Mouse (Mus musculus) lung, embryonic 14.5 days (tissue): Measurements from ENCODE around the gene Gfod1. TPM values are rescaled to one million over a fixed set of nuclear protein-coding genes. Genes with fewer than 3 reads are reported as not detected.

Source experiments
- ATAC-seq: fragments of 200-750 bp; cut with Nextera tagmentation; 2 replicates; pipeline ENCODE4 v1.8.0; 2017; ENCODE audit warnings: mild to moderate bottlenecking, moderate TSS enrichment, moderate library complexity; ENCODE audit not compliant: insufficient read depth
- DNase-seq: peaks from one replicate; pipeline ENCODE4 v3.0.0-alpha.2; 2015
- H3K27ac ChIP-seq: fragments of 300-500 bp; sonication (generic); 2 replicates; pipeline ENCODE4 v1.5.1; 2014; ENCODE audit warnings: low read depth, mild to moderate bottlenecking, moderate library complexity
- H3K27me3 ChIP-seq: fragments of 300-500 bp; sonication (generic); 2 replicates; pipeline ENCODE4 v1.6.1; 2014; ENCODE audit warnings: low read length, control low read depth; ENCODE audit not compliant: insufficient read depth
- H3K36me3 ChIP-seq: fragments of 300-500 bp; sonication (generic); 2 replicates; pipeline ENCODE4 v1.6.1; 2014; ENCODE audit warnings: control low read depth; ENCODE audit not compliant: insufficient read depth
- H3K4me1 ChIP-seq: fragments of 300-500 bp; sonication (generic); 2 replicates; pipeline ENCODE4 v1.6.1; 2014; ENCODE audit warnings: antibody characterized with exemption, control low read depth; ENCODE audit not compliant: insufficient read depth
- H3K4me2 ChIP-seq: fragments of 300-500 bp; sonication (generic); 2 replicates; pipeline ENCODE4 v1.6.1; 2014; ENCODE audit warnings: mild to moderate bottlenecking
- H3K4me3 ChIP-seq: fragments of 300-500 bp; sonication (generic); 2 replicates; pipeline ENCODE4 v1.5.1; 2014; ENCODE audit warnings: low read depth, low read length
- H3K9ac ChIP-seq: fragments of 300-500 bp; sonication (generic); 2 replicates; pipeline ENCODE4 v1.6.1; 2014
- H3K9me3 ChIP-seq: fragments of 300-500 bp; sonication (generic); 2 replicates; pipeline ENCODE4 v1.6.1; 2016; ENCODE audit warnings: low read depth, low read length, control low read depth
- CTCF ChIP-seq: IDR thresholded peaks from 2 replicates; pipeline ENCODE4 v1.5.1; 2016; ENCODE audit warnings: antibody characterized with exemption, low read depth
- WGBS: fragments of 180-500 bp; shearing (Covaris S2); extraction: QIAGEN DNeasy Blood & Tissue Kit; methylation state at CpG from one replicate; pipeline ENCODE4 v1.1.7; 2014; 5-methylcytosine and 5-hydroxymethylcytosine counted together
- polyA plus RNA-seq: library from polyadenylated mRNA; unstranded; fragments of >200 nt; fragmentation: Nextera tagmentation; extraction: Ambion mirVana; gene quantifications from 2 replicates; pipeline ENCODE4 v1.2.1, GENCODE M21; 2014

Gfod1 gene
- polyA plus RNA-seq, 1 experiment from 2014 or later = 1.4 TPM

DNA sequence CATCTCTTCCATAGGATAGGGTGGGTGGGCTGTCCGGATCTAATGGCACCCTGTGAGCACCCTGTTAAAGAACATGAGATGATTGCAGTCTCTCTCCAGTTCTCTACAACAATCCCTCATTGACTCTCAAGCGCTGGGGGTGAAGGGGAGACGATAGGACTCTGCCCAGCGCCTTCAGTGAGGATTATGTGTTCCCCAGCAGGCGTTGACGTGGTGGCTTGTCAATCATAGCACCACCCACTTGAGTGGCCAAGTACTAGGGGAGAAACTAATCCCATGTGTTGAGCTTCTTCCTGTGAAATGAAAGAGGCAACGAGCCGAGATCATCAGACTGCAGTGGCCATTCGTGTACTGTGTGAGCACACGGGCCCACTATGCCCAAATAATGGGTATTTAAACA, 77.9 kb downstream of the Gfod1 start:
- Histone ChIP-seq H3K36me3 (no peaks in the 10 kb centered on the region), H3K9ac (no peak overlapping the region), H3K27ac (no peak overlapping the region), H3K9me3 (no peaks in the 10 kb centered on the region), H3K4me3 (no peak overlapping the region), H3K4me1 (peaks cover 21% of the 10 kb centered on the region), H3K27me3 (no peaks in the 10 kb centered on the region), H3K4me2 (no peak overlapping the region)
- WGBS = 78% methylated on average over 10 of the region's 10 CpGs
- TF ChIP-seq CTCF = no peak
- DNase-seq (no peak), ATAC-seq (no peak)

DNA sequence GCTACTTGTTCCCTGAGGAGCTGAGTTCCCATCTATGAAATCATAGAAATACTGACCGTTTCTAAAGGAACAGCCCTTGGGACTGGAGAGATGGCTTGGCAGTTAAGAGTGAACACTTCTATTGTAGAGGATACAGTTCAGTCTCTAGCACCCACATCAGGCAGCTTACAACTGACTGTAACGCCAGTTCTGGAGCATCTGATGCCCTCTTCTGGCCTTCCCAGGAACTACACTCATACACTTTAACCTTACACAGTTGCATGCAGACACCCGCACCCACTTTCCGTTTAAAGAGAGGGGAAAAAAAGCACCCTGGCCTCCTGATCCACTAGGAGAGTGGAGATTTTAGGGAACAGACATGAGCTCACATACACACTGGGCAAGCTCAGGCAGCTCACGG, 78.8 kb downstream of the Gfod1 start:
- no peaks in the 10 kb centered on the region for H3K27me3 ChIP-seq
- no peaks in the 10 kb centered on the region for H3K9me3 ChIP-seq
- WGBS = 71% methylated on average over 5 of the region's 5 CpGs
- no peak overlapping the region for H3K4me2 ChIP-seq
- ATAC-seq = no peak
- H3K4me3 ChIP-seq = no peak overlapping the region
- H3K27ac ChIP-seq = no peak overlapping the region
- no peaks in the 10 kb centered on the region for H3K36me3 ChIP-seq
- no peak for DNase-seq
- TF ChIP-seq CTCF = peak; percentile 54
- H3K9ac ChIP-seq = no peak overlapping the region
- peaks cover 12% of the 10 kb centered on the region; the same call in 1 of the 2 replicates for H3K4me1 ChIP-seq

DNA sequence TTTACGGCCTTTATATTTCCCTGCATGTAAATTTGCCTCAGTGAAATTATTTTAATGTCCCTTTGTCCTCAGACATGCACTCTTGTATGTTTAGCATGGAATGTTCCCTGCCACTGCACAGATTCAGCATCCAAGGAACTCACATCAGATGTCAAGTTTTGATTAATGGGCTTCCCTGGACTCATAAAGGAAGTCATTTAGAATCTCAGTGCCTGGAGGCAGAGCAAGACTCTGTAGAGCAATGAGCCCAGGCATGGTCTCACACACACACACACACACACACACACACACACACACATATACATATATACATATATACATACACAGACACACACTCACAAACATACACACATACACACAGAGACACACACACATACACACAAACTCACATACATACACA, 81.9 kb downstream of the Gfod1 start:
- Histone ChIP-seq H3K27me3 (no peaks in the 10 kb centered on the region), H3K4me3 (no peak overlapping the region), H3K36me3 (no peaks in the 10 kb centered on the region), H3K9ac (no peak overlapping the region), H3K27ac (no peak overlapping the region), H3K4me1 (0 out of 2 replicates have a peak, but pooled peaks cover 3% of the 10 kb centered on the region), H3K4me2 (no peak overlapping the region), H3K9me3 (no peaks in the 10 kb centered on the region)
- WGBS = 75% methylated on average over 1 of the region's 1 CpGs
- DNase-seq = no peak
- no peak for TF ChIP-seq CTCF
- ATAC-seq = no peak

DNA sequence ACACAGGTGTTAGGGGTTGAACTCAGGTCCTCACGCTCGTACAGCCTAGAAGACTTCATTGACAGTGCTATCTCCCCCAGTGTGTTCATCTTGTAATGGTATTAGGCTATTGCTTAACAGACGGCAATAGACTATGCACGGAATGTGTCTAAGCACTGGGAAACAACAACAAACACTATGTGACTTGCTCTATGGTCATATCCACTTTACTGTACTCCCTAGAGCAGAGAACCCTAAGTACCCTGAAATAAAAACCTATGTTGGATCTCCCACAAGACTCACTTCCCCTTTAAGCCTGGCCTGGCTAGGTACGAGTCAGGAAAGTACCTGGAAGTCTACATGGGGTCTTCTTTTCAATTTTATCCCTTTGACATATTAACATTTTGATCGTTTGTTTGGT, 82.7 kb downstream of the Gfod1 start:
- 82% methylated on average over 6 of the region's 6 CpGs for WGBS
- H3K4me2 ChIP-seq = no peak overlapping the region
- H3K9ac ChIP-seq = no peak overlapping the region
- no peak overlapping the region for H3K4me3 ChIP-seq
- no peaks in the 10 kb centered on the region for H3K9me3 ChIP-seq
- 0 out of 2 replicates have a peak, but pooled peaks cover 3% of the 10 kb centered on the region for H3K4me1 ChIP-seq
- DNase-seq = no peak
- H3K27me3 ChIP-seq = no peaks in the 10 kb centered on the region
- no peak for ATAC-seq
- H3K36me3 ChIP-seq = no peaks in the 10 kb centered on the region
- no peak for TF ChIP-seq CTCF
- no peak overlapping the region for H3K27ac ChIP-seq

DNA sequence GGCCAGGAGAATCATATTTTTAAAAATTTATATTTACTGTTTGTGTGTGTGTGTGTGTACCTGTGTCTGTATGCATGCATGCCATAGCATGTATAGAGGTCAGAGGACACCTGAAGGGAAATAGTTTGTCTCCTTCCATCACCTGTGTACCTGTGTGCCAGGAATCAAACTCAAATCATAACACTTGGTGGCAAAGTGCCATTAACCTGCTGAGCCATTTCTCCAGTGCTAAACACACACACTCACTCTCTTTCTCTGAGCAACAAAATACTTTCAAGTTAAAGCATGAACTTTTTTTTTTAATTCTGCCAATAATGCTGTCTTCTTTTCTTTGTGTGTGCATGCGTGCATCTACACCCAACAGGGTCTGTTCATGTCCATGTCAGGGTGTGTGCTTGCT, 83.3 kb downstream of the Gfod1 start:
- TF ChIP-seq CTCF = no peak
- no peaks in the 10 kb centered on the region for H3K27me3 ChIP-seq
- no peak overlapping the region for H3K4me3 ChIP-seq
- no peaks in the 10 kb centered on the region for H3K36me3 ChIP-seq
- WGBS = 78% methylated on average over 1 of the region's 1 CpGs
- H3K4me2 ChIP-seq = no peak overlapping the region
- H3K9me3 ChIP-seq = no peaks in the 10 kb centered on the region
- DNase-seq (no peak), ATAC-seq (no peak)
- 0 out of 2 replicates have a peak, but pooled peaks cover 3% of the 10 kb centered on the region for H3K4me1 ChIP-seq
- H3K9ac ChIP-seq = no peak overlapping the region
- no peak overlapping the region for H3K27ac ChIP-seq

DNA sequence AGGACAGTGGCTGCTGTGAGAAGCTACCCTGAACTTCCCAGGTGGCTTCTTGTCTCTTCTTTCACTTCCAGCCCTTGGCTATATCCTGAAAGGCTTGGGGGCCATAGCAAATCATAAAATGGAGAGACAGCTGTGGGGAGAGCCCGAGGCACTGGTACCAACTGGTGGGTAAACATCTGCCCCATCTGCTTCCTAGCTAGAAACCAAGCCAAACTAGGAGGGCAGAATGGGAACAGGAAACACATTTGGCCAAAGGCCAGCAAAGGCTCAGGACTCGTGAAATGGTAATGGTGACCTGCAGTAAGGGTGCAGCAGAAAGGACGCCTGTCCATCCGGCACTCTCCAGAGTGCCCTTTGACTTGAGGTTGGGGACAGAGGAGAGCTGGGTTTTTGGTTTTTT, 85.2 kb downstream of the Gfod1 start:
- H3K9ac ChIP-seq = no peak overlapping the region
- WGBS = 34% methylated on average over 4 of the region's 4 CpGs
- no peak for TF ChIP-seq CTCF
- H3K4me1 ChIP-seq = 0 out of 2 replicates have a peak, but pooled peaks cover 3% of the 10 kb centered on the region
- peak overlapping the region; percentile 31; the same call in 1 of the 2 replicates for H3K27ac ChIP-seq
- H3K27me3 ChIP-seq = no peaks in the 10 kb centered on the region
- H3K36me3 ChIP-seq = no peaks in the 10 kb centered on the region
- DNase-seq (peak; percentile 79), ATAC-seq (no peak)
- H3K4me2 ChIP-seq = no peak overlapping the region
- H3K4me3 ChIP-seq = no peak overlapping the region
- H3K9me3 ChIP-seq = no peaks in the 10 kb centered on the region

DNA sequence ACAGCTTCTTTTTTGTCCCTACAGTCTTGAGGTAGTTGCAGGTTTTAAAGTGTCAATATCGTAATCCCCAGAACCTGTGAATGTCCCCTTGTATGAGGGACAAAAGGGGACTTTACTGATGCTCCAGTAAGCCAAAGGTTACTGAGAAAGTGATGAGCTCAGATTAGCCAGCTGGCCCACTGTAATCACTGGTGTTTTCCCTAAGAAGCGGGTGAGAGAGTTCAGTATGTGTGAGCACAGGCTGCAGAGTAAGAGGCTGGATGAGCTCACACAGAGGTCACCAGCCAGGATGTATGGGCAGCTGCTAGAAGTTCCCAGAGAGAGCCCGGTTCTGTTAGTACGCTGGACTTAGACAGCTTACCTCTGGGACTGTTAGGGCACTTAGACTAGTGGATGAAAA, 85.7 kb downstream of the Gfod1 start:
- ATAC-seq = no peak
- Histone ChIP-seq H3K9ac (no peak overlapping the region), H3K36me3 (no peaks in the 10 kb centered on the region), H3K4me1 (0 out of 2 replicates have a peak, but pooled peaks cover 3% of the 10 kb centered on the region), H3K4me2 (no peak overlapping the region), H3K27ac (peak overlapping the region; percentile 31; the same call in 1 of the 2 replicates), H3K4me3 (no peak overlapping the region), H3K9me3 (no peaks in the 10 kb centered on the region), H3K27me3 (no peaks in the 10 kb centered on the region)
- 45% methylated on average over 4 of the region's 4 CpGs for WGBS
- no peak for TF ChIP-seq CTCF
- no peak for DNase-seq

DNA sequence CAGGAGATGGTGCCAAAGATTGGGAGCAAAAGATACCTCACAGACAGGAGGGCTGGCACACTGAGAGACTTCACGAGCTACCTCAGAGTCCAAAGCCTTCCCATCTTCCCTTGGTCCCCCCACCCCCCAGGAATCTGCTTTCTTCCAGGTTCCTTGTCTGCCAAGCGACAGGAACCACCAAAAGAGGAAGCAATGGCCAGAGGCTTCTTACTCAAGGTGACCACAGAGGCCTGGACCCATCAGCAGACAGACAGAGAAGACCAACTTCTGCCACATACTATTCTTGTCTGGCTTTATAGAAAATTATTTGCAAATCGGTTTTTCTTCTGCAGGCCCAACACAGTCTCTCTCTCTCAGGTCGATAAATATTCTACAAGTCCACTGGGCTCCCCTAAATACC, 86.3 kb downstream of the Gfod1 start:
- H3K9ac ChIP-seq = no peak overlapping the region
- WGBS = 69% methylated on average over 4 of the region's 4 CpGs
- H3K4me1 ChIP-seq = 0 out of 2 replicates have a peak, but pooled peaks cover 3% of the 10 kb centered on the region
- no peaks in the 10 kb centered on the region for H3K36me3 ChIP-seq
- TF ChIP-seq CTCF = no peak
- no peak for DNase-seq
- H3K27ac ChIP-seq = no peak overlapping the region; the same call in 1 of the 2 replicates
- no peaks in the 10 kb centered on the region for H3K9me3 ChIP-seq
- H3K27me3 ChIP-seq = no peaks in the 10 kb centered on the region
- no peak overlapping the region for H3K4me2 ChIP-seq
- ATAC-seq = no peak
- no peak overlapping the region for H3K4me3 ChIP-seq
